Mouse (Mus musculus) left cerebral cortex, adult 2 months (tissue): Measurements from ENCODE around the gene Eif3b. TPM values are rescaled to one million over a fixed set of nuclear protein-coding genes. Genes with fewer than 3 reads are reported as not detected.
"Not testable (repeated sequence)": the region's sequence is repeated elsewhere in the genome, so short reads cannot be mapped to it uniquely, and the experiment has no call there.

Experiments used
- DNase-seq, 2 experiments: peaks; one replicate each; pipeline ENCODE4 v3.0.0; 2021 to 2022; ENCODE audit warnings: low spot score in 2 of 2, mixed read lengths in 1 of 2; ENCODE audit errors: extremely low spot score in 1 of 2
- H3K27ac ChIP-seq: fragments of 200-600 bp; 2 replicates; pipeline ENCODE4 v1.8.1; 2022
- H3K4me3 ChIP-seq: fragments of 200-600 bp; 2 replicates; pipeline ENCODE4 v1.8.1; 2022
- CTCF ChIP-seq: fragments of 200-600 bp; IDR thresholded peaks from 2 replicates; pipeline ENCODE4 v1.8.1; 2022; ENCODE audit warnings: antibody characterized with exemption, mild to moderate bottlenecking, moderate library complexity
- intact Hi-C: fragments of 180-260 bp; cut with DNase I; formaldehyde crosslinking; loops from one replicate; pipeline ENCODE4 v1.15.1; 2025
- microRNA-seq, 2 experiments: library from miRNA; unstranded; fragments of <30 nt; microRNA quantifications; one replicate each; pipeline ENCODE4 v1.2.0; 2021
- total RNA-seq, 2 experiments: library from RNA; stranded (reverse); gene quantifications; 2 replicates each; pipeline ENCODE4 v1.2.3; 2021

Gene Eif3b
- total RNA-seq, 2 experiments from 2014 or later = 91.5 to 92.9 TPM

GRCm38 (mm10) chr5:140445345-140445744 lies 26.2 kb downstream of the Eif3b start, which contains the start of gene Gm4869:
TSS of gene Gm4869 (plus strand) at chr5:140445645.
- no peak within 1 kb of the TSS for H3K4me3 ChIP-seq
- intact Hi-C loops = loop anchor here (5.0 to 10.0 kb wide), 2 partner anchors 92 to 239 kb away; no protein-coding TSS in a partner anchor
- H3K27ac ChIP-seq = no peak within 1 kb of the TSS
- no peak for DNase-seq
- no peak for TF ChIP-seq CTCF

DNA sequence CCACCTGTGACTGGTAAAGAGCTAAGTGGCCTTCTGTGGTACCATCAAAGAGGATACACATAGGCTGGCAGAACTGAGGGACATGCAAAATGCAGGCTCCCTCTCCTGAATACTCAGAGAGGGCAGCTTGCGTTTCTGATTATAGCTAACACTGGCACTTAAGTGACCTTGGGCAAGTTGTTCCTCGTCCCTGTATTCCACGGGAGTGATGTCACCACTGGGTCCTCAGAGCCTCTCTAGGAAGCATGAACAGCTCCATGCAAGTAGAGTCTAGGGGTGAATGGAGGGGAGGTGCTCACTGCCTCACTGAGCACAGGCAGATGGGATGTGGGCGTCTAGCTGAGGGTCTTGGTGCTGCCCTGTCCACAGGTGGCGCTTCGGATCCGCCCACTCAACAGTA lies 26.9 kb downstream of the Eif3b start:
- intact Hi-C loops = loop anchor here (5.0 to 10.0 kb wide), 2 partner anchors 91 to 239 kb away; no protein-coding TSS in a partner anchor
- Histone ChIP-seq H3K4me3 (no peak overlapping the region), H3K27ac (no peak overlapping the region)
- no peak for TF ChIP-seq CTCF
- no peak for DNase-seq

GRCm38 (mm10) chr5:140454488-140454887 lies 35.4 kb downstream of the Eif3b start:
- no peak overlapping the region for H3K27ac ChIP-seq
- no peak for TF ChIP-seq CTCF
- no peak for DNase-seq
- intact Hi-C loops = no loop called here
- no peak overlapping the region for H3K4me3 ChIP-seq

DNA sequence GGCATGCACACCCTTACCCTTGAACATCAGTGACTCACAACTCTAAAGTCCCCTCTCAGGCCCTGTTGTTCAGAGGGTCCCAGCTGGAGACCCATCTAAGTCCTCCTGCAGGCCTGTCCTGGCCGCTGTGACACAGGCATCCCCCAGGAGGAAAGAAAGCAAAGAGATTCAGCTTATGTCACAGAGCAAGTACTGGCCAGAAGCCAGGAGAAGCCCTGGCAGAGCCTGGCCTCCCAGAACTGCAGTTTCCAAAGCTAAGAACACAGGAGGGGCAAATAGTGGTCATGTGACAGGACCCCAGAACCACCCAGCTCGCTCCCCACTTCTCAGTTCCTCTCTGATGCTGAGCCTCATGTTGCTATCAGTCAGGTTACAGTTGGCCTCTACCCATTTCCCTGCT lies 36.3 kb downstream of the Eif3b start:
- Histone ChIP-seq H3K27ac (no peak overlapping the region), H3K4me3 (no peak overlapping the region)
- DNase-seq = no peak
- intact Hi-C loops = no loop called here
- no peak for TF ChIP-seq CTCF

DNA sequence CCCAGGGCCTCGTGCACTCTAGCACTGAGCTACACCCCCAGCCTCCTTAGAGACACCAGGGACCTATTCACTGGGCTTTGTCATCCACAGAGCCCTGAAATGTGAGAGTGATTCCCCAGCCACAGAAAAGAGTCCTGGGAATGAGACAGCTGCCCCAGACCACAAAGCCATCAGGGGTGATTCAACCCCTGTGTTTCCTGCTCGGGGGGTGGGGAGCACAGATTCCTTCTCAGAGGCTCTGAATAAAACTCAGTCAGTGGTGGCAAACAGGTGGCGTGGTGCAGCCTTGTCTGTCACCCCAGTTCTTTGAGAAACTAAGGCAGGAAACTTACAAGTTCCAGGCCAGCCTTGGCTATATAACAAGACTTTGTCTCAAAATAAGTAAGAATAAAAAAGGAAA lies 42.3 kb downstream of the Eif3b start:
- no peak overlapping the region for H3K27ac ChIP-seq
- no peak overlapping the region for H3K4me3 ChIP-seq
- DNase-seq = no peak
- intact Hi-C loops = no loop called here
- no peak for TF ChIP-seq CTCF

DNA sequence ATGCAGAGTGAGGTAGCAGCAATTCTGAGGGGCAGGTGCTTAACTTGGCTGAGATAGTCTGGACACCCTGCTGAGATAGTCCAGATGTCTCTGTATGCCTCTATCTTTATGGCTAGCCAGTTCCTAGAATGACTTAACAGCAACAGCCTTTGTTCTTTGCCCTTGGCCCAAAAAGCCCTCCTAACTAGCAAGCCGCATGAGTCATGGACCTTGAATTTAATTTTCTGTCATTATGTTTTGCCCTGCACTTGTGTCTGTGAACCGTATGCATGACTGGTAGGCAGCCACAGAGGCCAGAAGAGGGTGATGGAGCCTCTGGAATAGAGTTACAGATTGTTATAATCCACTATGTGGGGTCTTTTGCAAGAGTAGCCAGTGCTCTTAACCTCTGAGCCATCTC lies 44.0 kb downstream of the Eif3b start:
- DNase-seq, intact Hi-C loops, H3K27ac ChIP-seq: not testable (repeated sequence)

GRCm38 (mm10) chr5:140464943-140465342 lies 45.8 kb downstream of the Eif3b start:
- no peak overlapping the region for H3K4me3 ChIP-seq
- no peak for TF ChIP-seq CTCF
- intact Hi-C loops = no loop called here
- DNase-seq = no peak
- H3K27ac ChIP-seq = no peak overlapping the region

More for the DNA sequence above, 44.0 kb downstream of the Eif3b start:
- not testable (repeated sequence) for H3K4me3 ChIP-seq

DNA sequence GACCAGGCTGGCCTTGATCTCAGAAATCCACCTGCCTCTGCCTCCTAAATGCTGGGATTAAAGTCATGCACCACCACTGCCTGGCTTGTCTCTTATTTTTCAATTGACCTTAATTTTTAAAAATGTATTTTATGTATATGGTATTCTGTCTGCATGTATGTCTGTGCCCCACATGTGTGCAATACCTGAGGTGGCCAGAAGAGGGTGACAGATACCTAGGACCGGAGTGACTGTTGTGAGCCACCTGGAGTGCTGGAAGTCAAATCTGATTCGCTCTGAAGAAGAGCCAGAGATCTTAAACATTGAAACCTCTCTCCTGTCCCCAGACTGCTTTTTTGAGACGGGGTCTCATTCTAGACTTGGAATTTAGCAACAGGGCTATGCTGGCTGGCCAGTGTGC lies 53.2 kb downstream of the Eif3b start:
- no peak overlapping the region for H3K4me3 ChIP-seq

GRCm38 (mm10) chr5:140481458-140481857 lies 62.3 kb downstream of the Eif3b start:
- intact Hi-C loops = no loop called here
- Histone ChIP-seq H3K4me3 (no peak overlapping the region), H3K27ac (no peak overlapping the region)
- no peak for DNase-seq
- no peak for TF ChIP-seq CTCF

More for the DNA sequence above, 53.2 kb downstream of the Eif3b start:
- no peak for DNase-seq
- TF ChIP-seq CTCF = peak; percentile 13
- no peak overlapping the region for H3K27ac ChIP-seq
- intact Hi-C loops = no loop called here

- intact Hi-C loops = no loop called here
- DNase-seq = no peak
- H3K4me3 ChIP-seq = no peak overlapping the region
- no peak overlapping the region for H3K27ac ChIP-seq
- no peak for TF ChIP-seq CTCF
Measured at GRCm38 (mm10) chr5:140491142-140491541, 72.0 kb downstream of the Eif3b start.

DNA sequence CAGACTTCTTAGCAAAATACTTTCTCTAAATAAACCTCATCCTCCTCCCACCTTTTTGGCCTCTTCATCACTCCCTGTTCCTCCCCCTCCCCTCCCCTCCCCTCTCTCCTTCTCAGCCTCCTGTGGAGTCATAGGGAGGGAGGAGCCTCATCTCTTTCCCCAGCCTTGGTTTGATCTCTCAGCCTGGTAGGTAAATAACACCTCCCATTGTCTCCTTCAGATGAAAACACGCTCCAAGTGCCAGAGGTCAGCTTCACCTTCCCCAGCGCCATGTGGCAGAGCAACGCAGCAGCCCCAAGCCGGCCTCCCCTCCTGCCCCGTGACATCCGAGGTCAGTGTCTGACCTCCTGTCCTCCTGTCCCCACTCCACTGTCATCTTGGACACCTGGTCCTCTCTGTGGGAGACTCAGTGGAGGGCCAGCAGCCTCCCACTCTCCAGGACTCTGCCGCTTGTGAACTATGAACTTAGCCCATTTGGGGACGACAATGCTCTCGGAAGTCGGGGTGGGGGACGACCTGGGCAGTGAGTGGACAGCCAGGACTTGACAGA lies 73.6 kb downstream of the Eif3b start:
- TF ChIP-seq CTCF = no peak
- DNase-seq = no peak
- intact Hi-C loops = no loop called here
- Histone ChIP-seq H3K27ac (no peak overlapping the region), H3K4me3 (no peak overlapping the region)

Small RNA genes lying within 50 kb of the gene (microRNA-seq; reads per million reads assigned to microRNA genes)
- gene Mir7038 = 0 to 1.2 reads per million in 2 experiments

Other genes starting within 250 kb of the Eif3b start
- 10 to 100 TPM; 14.1 to 17.6 TPM for gene Mad1l1, start 97.8 kb upstream of the Eif3b start, total RNA-seq
- 1 to 10 TPM; 4.6 to 6.8 TPM for gene Nudt1, start 97.7 kb upstream of the Eif3b start, total RNA-seq
- gene Mrm2, start 87.4 kb upstream of the Eif3b start, total RNA-seq = 10 to 100 TPM in 1 of 2 experiments, 1 to 10 TPM in 1; 9.1 to 11.1 TPM
- 10 to 100 TPM; 10.9 to 12.7 TPM for gene Snx8, start 30.1 kb upstream of the Eif3b start, total RNA-seq
- gene Gm4869, start 26.3 kb downstream of the Eif3b start, total RNA-seq = not detected
- 10 to 100 TPM; 16.2 to 17.5 TPM for gene Chst12, start 86.2 kb downstream of the Eif3b start, total RNA-seq
- gene Grifin, start 145.7 kb downstream of the Eif3b start, total RNA-seq = not detected
- gene Lfng, start 188.0 kb downstream of the Eif3b start, total RNA-seq = 10 to 100 TPM; 25.9 to 26.2 TPM
- gene Ttyh3, start 229.7 kb downstream of the Eif3b start, total RNA-seq = 100 to 1,000 TPM; 244 to 247 TPM